Mouse (Mus musculus) ES-Bruce4 (cell line): ENCODE measurements around the gene Arhgap6.

Experiments
- CTCF ChIP-seq: IDR thresholded peaks from one replicate; pipeline ENCODE4 v1.8.1; 2011; ENCODE audit warnings: low read depth, low read length
- POLR2A ChIP-seq: IDR thresholded peaks from one replicate; pipeline ENCODE4 v1.8.1; 2011; ENCODE audit warnings: low read length; ENCODE audit not compliant: insufficient read depth

DNA sequence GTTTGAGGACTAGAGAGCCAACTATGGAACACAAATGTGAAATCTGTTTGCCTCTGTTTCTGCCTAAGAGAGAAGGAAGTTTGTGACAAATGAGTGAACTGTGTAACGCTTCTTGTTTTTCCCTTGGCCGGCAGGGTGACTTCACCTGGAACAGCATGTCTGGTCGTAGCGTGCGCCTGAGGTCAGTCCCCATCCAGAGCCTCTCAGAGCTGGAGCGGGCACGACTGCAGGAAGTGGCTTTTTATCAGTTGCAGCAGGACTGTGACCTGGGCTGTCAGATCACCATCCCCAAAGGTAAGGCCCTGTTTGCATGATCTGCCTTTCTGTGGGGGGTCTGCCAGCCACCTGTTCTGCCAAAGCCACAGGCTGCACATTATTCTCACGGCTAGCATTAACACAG is 425.2 kb downstream of the Arhgap6 start:
- TF ChIP-seq CTCF, result no peak
- no peak for TF ChIP-seq POLR2A
